27 mouse cellular contexts compared by ENCODE assay signal in the genomic region with DNA sequence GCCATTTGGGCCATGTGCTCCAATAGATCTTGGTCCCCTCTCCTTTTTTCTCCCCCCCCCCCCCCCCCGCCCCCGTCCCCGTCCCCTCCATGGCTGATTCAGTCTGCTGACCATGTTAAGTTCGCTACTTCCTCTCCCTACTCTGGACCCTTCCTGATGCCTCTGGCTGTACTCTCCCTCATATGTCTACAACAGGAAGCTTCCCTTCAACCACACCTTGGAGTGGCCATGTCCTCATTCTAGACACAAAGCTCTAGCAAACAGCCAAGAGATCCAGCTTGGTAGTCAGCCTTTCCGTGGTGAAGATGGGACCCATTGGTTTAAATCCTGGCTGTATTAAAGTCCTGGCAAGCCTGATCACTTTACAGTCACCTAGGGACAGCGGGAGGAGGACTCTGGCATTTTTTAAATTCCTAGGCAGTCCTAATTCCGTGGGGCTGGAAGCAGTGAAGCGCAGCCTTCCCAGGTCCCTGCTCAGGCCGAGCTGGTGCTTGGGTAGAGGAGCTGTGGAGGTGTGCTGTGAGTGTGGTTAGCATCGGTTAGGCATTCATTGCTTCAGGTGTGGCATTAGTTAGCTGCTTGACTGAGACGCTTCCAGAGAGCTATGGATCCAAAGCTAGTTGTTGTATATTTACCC.
DNase-seq lines count a peak whose midpoint lies in the region; ATAC-seq and TF ChIP-seq lines count a peak whose summit lies in the region.
"Had no signal": no experiment of that assay in that cellular context is flagged by ENCODE, and none has a peak within 500 bp of the region (broad histone marks: within the 10 kb centered on the region; RNA-seq: fewer than 3 reads in every experiment).

No protein-coding gene starts in this region.

- peak; percentile 59 for DNase-seq in lung, postnatal 0 days (ENCODE audit: low spot score)
- no peak for DNase-seq in lung, postnatal 14 days
- DNase-seq in kidney, adult 18-20 months = peak; percentile 77
- peak; percentile 67 to 81 for DNase-seq in kidney, postnatal 4 days
- DNase-seq in embryo, embryonic 9.5 days (ENCODE audit: extremely low spot score) = no peak
- no peak for DNase-seq in layer of hippocampus, postnatal 25 days (ENCODE audit: extremely low spot score in 1 of 2, low spot score in 1 of 2)
- DNase-seq: B cell, adult 2 months; cerebellum, adult 2 months; cerebellum, postnatal 36 days; embryo, embryonic 11 days; gastrocnemius, postnatal 14 days; heart, postnatal 4 days; layer of hippocampus, postnatal 36 days; liver, embryonic 13.5 days; lung, adult 2 months; lung, postnatal 36 days had no signal

- H3K9ac ChIP-seq in lung, postnatal 0 days (replicated peaks; ENCODE audit: low read depth) = no peak overlapping the region
- no peak overlapping the region for H3K9ac ChIP-seq in kidney, embryonic 16.5 days (replicated peaks; ENCODE audit: low read length)
- H3K9ac ChIP-seq in liver, embryonic 12.5 days = no peak overlapping the region
- H3K9ac ChIP-seq: heart, embryonic 15.5 days; hindbrain, embryonic 14.5 days; limb, embryonic 13.5 days; liver, embryonic 13.5 days; neural tube, embryonic 12.5 days had no signal

- H3K27me3 ChIP-seq in lung, postnatal 0 days (replicated peaks; ENCODE audit: insufficient read depth, low read length) = no peaks in the 10 kb centered on the region
- no peaks in the 10 kb centered on the region for H3K27me3 ChIP-seq in kidney, embryonic 16.5 days (ENCODE audit: insufficient read depth, low read length)
- no peaks in the 10 kb centered on the region for H3K27me3 ChIP-seq in liver, embryonic 12.5 days (replicated peaks)
- H3K27me3 ChIP-seq: CH12.LX; heart, embryonic 15.5 days; limb, embryonic 13.5 days; liver, embryonic 13.5 days; megakaryocyte, embryonic 14.5 days; neural tube, embryonic 12.5 days had no signal

- 56% methylated on average over 10 of the region's 11 CpGs for WGBS in lung, postnatal 0 days
- 40% methylated on average over 8 of the region's 11 CpGs for WGBS in kidney, embryonic 16.5 days
- 82% methylated on average over 9 of the region's 11 CpGs for WGBS in liver, embryonic 12.5 days (ENCODE audit: insufficient replicate concordance)

- ATAC-seq in lung, postnatal 0 days = no peak
- ATAC-seq in kidney, embryonic 16.5 days (ENCODE audit: low FRiP score, low TSS enrichment) = peak; percentile 95
- no peak for ATAC-seq in liver, embryonic 12.5 days

- no peak overlapping the region for H3K4me2 ChIP-seq in lung, postnatal 0 days (replicated peaks; ENCODE audit: low read depth, low read length)
- no peak overlapping the region for H3K4me2 ChIP-seq in kidney, embryonic 16.5 days (replicated peaks; ENCODE audit: low read depth, low read length)
- H3K4me2 ChIP-seq in liver, embryonic 12.5 days = no peak overlapping the region
- H3K4me2 ChIP-seq: heart, embryonic 15.5 days; hindbrain, embryonic 14.5 days; limb, embryonic 13.5 days; liver, embryonic 13.5 days; neural tube, embryonic 12.5 days had no signal

- no peak overlapping the region for H3K4me3 ChIP-seq in lung, postnatal 0 days (ENCODE audit: low read depth, low read length)
- no peak overlapping the region for H3K4me3 ChIP-seq in kidney, embryonic 16.5 days (ENCODE audit: low read length)
- H3K4me3 ChIP-seq in liver, embryonic 12.5 days = no peak overlapping the region
- H3K4me3 ChIP-seq: heart, adult 2 months; heart, embryonic 15.5 days; layer of hippocampus, adult 2 months; limb, embryonic 13.5 days; liver, embryonic 13.5 days; megakaryocyte, embryonic 14.5 days; neural tube, embryonic 12.5 days had no signal

- peaks cover 27% of the 10 kb centered on the region for H3K36me3 ChIP-seq in lung, postnatal 0 days (ENCODE audit: insufficient read depth, low read length)
- H3K36me3 ChIP-seq in kidney, embryonic 16.5 days (ENCODE audit: insufficient read depth, low read length) = peaks cover 15% of the 10 kb centered on the region
- H3K36me3 ChIP-seq in liver, embryonic 12.5 days = peaks cover 99% of the 10 kb centered on the region

- TF ChIP-seq CTCF in lung, postnatal 0 days (IDR thresholded peaks at IDR 0.05) = no peak

- no peak overlapping the region for H3K27ac ChIP-seq in lung, postnatal 0 days (ENCODE audit: low read length)
- peak overlapping the region; percentile 73 for H3K27ac ChIP-seq in kidney, embryonic 16.5 days (ENCODE audit: low read length)
- no peak overlapping the region for H3K27ac ChIP-seq in liver, embryonic 12.5 days
- H3K27ac ChIP-seq: heart, adult 2 months; heart, embryonic 15.5 days; hindbrain, embryonic 14.5 days; layer of hippocampus, adult 2 months; limb, embryonic 13.5 days; liver, embryonic 13.5 days; neural tube, embryonic 12.5 days had no signal

- no peaks in the 10 kb centered on the region for H3K9me3 ChIP-seq in lung, postnatal 0 days (ENCODE audit: low read length)
- no peaks in the 10 kb centered on the region for H3K9me3 ChIP-seq in kidney, embryonic 16.5 days (ENCODE audit: low read length)
- no peaks in the 10 kb centered on the region for H3K9me3 ChIP-seq in liver, embryonic 12.5 days (replicated peaks)
- H3K9me3 ChIP-seq: G1E; heart, embryonic 15.5 days; limb, embryonic 13.5 days; liver, embryonic 13.5 days; megakaryocyte, embryonic 14.5 days; neural tube, embryonic 12.5 days had no signal

- no peak for TF ChIP-seq EP300 in lung, postnatal 0 days (IDR thresholded peaks at IDR 0.05)

- H3K4me1 ChIP-seq in lung, postnatal 0 days (ENCODE audit: insufficient read depth, low read depth, low read length) = peaks cover 8% of the 10 kb centered on the region
- peaks cover 38% of the 10 kb centered on the region for H3K4me1 ChIP-seq in kidney, embryonic 16.5 days (ENCODE audit: insufficient read depth, low read length)
- H3K4me1 ChIP-seq in liver, embryonic 12.5 days = peaks cover 3% of the 10 kb centered on the region; the same call in 1 of the 2 replicates

Comparison
In these comparisons a context has a peak if more than half of its experiments do, and no peak if none do; other contexts are left out.
1. DNase-seq: peak in lung, postnatal 0 days (single experiment), kidney, adult 18-20 months (single experiment) and kidney, postnatal 4 days (2 of 2); none in lung, postnatal 14 days (single experiment), embryo, embryonic 9.5 days (single experiment) and layer of hippocampus, postnatal 25 days (0 of 2).